Mouse (Mus musculus): ENCODE measurements at regions not wholly inside any gene's neighbourhood (a gene's known extent, or its start where the extent isn't known, plus 50 kb on each side); places are given as distances from the start of the nearest gene placed in this dataset.

DNA sequence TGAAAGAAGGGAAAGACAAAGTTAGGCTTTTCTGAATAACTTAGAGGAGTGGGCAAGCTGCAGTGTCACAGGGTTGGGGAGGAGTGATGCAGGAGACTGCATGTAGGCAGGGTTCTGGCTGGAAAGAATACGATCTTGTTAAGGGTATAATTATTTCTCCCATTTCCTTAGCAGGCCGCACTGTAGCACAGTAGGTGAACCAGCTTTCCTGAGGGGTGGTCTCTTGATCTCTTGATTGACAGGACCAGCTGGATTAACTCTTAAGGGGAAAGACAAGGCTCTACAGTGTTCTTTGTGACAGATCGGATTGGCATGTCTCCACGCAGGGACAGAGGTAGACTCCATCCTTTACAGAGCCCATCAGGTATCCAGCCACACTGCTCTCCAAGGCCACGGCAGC is 54.5 kb upstream of the Meis1 start:
- 89% methylated on average over 5 of the region's 5 CpGs for WGBS
- no peak overlapping the region for H3K4me3 ChIP-seq (replicated peaks; ENCODE audit: control insufficient read depth, low read depth, low read length)
- H3K27ac ChIP-seq (ENCODE audit: control insufficient read depth, insufficient read depth, low read depth, low read length, poor library complexity) = no peak overlapping the region
- no peaks in the 10 kb centered on the region for H3K4me1 ChIP-seq (ENCODE audit: control insufficient read depth, insufficient read depth, low read length)
- TF ChIP-seq POLR2A (IDR thresholded peaks at IDR 0.05; ENCODE audit: borderline replicate concordance, control insufficient read depth, low read depth, low read length) (no peak), CTCF (IDR thresholded peaks at IDR 0.05; ENCODE audit: control insufficient read depth, insufficient read depth, low read length) (no peak)

DNA sequence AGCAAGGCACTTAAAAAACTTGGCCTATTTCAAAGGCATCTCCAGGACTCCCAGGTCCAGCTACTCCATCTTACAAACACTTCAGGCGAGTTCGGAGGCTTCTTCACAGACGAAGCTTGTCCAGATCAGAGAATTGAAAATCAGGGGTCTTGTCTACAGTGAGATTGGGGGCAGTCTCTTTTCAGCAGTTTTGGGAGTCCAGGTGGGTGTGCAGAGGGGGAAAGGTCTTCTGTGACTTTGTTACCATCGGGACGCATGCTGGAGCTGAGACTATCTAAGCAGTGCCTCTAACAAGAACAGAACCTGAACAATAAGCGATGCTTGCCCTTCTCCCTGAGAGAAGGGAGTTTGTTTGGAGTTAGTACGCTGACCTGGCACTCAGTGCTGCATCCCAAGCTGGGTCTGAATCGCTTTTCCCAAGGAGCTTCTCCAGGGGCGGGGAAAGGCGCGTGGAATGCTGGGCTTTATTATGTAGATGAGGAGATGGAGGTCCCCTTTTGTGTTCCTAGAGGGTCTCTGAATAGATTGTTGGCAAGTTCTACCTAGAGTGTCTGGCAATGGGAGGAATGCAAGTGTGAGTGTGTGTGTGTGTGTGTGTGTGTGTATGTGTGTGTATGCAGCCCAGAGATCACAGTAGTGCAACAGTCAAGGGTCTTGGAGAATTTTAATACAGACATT is 55.2 kb upstream of the Meis1 start:
- Histone ChIP-seq H3K27ac (ENCODE audit: control insufficient read depth, insufficient read depth, low read depth, low read length, poor library complexity) (no peak overlapping the region), H3K4me1 (ENCODE audit: control insufficient read depth, insufficient read depth, low read length) (no peaks in the 10 kb centered on the region), H3K4me3 (replicated peaks; ENCODE audit: control insufficient read depth, low read depth, low read length) (no peak overlapping the region)
- WGBS = 77% methylated on average over 11 of the region's 11 CpGs
- TF ChIP-seq POLR2A (IDR thresholded peaks at IDR 0.05; ENCODE audit: borderline replicate concordance, control insufficient read depth, low read depth, low read length) (no peak), CTCF (IDR thresholded peaks at IDR 0.05; ENCODE audit: control insufficient read depth, insufficient read depth, low read length) (no peak)

DNA sequence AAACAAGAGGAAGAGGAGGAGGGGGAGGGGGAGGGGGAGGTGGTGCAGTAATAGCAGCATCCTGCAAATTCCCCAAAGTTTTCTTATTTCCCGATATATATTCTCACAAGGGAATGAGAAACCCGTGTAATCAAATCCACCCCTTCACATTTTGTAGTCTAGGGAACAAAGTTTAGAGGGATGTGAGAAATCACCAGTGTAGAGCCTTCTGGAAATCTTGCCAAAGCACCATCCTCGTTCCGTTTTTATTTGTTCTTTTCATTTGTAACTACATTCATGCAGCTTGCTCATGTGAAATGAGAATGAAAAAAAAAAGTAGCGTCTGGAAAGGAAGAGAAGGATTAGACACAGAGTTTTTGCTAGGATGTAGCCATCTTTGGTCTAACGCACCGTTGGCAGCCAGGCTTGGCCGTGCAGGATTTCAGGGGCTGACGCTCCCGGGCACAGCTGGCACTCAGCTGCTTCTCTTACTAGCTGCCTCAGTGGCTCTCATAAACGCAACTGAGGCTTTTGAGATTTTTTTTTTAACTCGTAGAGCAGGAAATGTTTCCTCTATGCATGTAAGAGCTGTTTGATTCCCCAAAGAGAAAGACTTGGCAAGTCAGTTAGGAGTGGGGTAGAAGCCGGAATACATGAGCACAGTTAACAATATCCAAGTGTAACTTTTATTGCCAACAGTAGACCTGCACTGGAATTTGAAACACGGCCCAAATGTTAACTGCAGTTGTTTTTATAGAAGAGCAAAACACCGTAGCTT is 72.5 kb upstream of the Meis1 start:
- Histone ChIP-seq H3K4me1 (ENCODE audit: control insufficient read depth, insufficient read depth, low read length) (no peaks in the 10 kb centered on the region), H3K4me3 (replicated peaks; ENCODE audit: control insufficient read depth, low read depth, low read length) (no peak overlapping the region), H3K27ac (ENCODE audit: control insufficient read depth, insufficient read depth, low read depth, low read length, poor library complexity) (no peak overlapping the region)
- 77% methylated on average over 15 of the region's 15 CpGs for WGBS
- TF ChIP-seq POLR2A (IDR thresholded peaks at IDR 0.05; ENCODE audit: borderline replicate concordance, control insufficient read depth, low read depth, low read length) (no peak), CTCF (IDR thresholded peaks at IDR 0.05; ENCODE audit: control insufficient read depth, insufficient read depth, low read length) (no peak)

DNA sequence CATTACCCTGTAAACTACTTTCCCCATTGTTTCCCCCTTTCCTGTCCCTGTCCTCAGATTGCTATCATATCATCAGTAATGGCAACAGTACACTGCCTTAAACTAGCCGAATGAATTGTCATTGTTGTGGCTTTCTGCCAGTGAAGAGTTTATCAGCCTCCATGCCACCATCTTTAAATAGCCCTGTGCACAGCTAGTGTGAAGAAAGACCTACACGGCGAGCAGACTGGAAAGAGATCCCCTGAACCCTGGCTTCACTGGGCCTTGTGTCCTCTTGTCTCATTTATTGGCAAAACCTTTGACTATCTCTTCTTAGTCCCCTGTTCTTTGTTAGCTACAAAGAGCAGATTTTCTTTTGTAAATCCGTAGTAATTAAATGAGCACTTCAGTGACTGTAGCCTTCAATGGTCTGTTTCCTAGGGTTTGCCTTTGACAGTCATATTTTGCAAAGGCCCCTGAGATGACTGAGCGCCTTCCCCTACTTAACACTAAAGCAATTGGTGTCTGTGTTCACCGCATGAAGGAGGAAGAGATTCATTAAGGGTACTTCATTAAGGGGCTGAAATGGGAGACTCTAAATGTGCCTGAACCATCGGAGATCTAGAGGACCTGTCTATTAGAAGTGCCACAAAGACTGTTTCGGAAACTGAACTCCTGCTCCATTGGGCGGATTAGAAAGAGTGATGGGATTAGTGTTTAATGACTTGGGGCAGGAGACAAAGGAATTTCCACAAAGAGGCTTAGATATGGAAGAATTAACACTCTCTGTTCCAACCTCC is 74.4 kb upstream of the Meis1 start:
- 73% methylated on average over 9 of the region's 9 CpGs for WGBS
- H3K27ac ChIP-seq (ENCODE audit: control insufficient read depth, insufficient read depth, low read depth, low read length, poor library complexity) = no peak overlapping the region
- no peaks in the 10 kb centered on the region for H3K4me1 ChIP-seq (ENCODE audit: control insufficient read depth, insufficient read depth, low read length)
- TF ChIP-seq CTCF (IDR thresholded peaks at IDR 0.05; ENCODE audit: control insufficient read depth, insufficient read depth, low read length) (no peak), POLR2A (IDR thresholded peaks at IDR 0.05; ENCODE audit: borderline replicate concordance, control insufficient read depth, low read depth, low read length) (no peak)
- H3K4me3 ChIP-seq (replicated peaks; ENCODE audit: control insufficient read depth, low read depth, low read length) = no peak overlapping the region

DNA sequence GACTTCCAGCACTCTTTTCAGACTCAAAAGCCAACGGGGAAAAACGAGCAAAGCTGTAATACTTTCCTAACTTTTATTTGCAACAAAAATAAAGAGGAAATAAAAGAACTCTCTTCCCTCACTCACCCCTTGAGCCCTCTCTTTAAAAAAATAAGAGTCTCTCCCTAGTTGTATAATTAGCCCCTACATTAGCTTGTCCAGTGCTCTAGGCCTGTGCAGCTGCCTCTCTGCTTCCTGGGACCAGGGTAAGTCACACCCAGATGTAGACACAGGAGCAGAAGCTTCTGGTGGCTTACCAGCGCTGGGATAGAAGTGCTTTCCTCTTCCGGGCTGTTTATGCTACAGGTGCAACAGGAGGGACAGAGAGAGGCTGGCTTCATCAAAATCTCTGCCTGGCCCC is 75.0 kb upstream of the Meis1 start:
- Histone ChIP-seq H3K4me3 (replicated peaks; ENCODE audit: control insufficient read depth, low read depth, low read length) (no peak overlapping the region), H3K4me1 (ENCODE audit: control insufficient read depth, insufficient read depth, low read length) (no peaks in the 10 kb centered on the region), H3K27ac (ENCODE audit: control insufficient read depth, insufficient read depth, low read depth, low read length, poor library complexity) (no peak overlapping the region)
- 79% methylated on average over 4 of the region's 4 CpGs for WGBS
- TF ChIP-seq CTCF (IDR thresholded peaks at IDR 0.05; ENCODE audit: control insufficient read depth, insufficient read depth, low read length) (no peak), POLR2A (IDR thresholded peaks at IDR 0.05; ENCODE audit: borderline replicate concordance, control insufficient read depth, low read depth, low read length) (no peak)

DNA sequence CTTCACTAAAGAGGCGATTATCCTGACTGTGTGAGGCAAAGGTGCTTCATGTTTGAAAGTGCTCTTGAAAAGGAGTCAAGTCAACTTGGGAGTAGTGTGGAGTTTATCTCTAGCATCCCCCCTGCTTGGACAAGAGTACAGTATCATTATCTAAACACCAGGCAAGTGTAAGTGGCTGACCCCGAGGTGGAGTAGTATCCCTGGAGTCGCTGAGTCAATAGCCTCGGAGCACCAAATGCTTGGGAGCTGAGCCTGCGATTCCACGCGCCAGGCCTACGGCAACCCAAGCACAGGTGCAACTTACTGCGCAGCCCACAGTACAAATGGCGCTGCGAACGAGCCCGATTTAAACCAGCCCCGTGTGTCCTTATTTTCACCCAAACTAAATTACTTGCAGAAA is 75.4 kb upstream of the Meis1 start:
- Histone ChIP-seq H3K4me1 (ENCODE audit: control insufficient read depth, insufficient read depth, low read length) (no peaks in the 10 kb centered on the region), H3K4me3 (replicated peaks; ENCODE audit: control insufficient read depth, low read depth, low read length) (no peak overlapping the region), H3K27ac (ENCODE audit: control insufficient read depth, insufficient read depth, low read depth, low read length, poor library complexity) (no peak overlapping the region)
- TF ChIP-seq POLR2A (IDR thresholded peaks at IDR 0.05; ENCODE audit: borderline replicate concordance, control insufficient read depth, low read depth, low read length) (no peak), CTCF (IDR thresholded peaks at IDR 0.05; ENCODE audit: control insufficient read depth, insufficient read depth, low read length) (no peak)
- 90% methylated on average over 14 of the region's 14 CpGs for WGBS

DNA sequence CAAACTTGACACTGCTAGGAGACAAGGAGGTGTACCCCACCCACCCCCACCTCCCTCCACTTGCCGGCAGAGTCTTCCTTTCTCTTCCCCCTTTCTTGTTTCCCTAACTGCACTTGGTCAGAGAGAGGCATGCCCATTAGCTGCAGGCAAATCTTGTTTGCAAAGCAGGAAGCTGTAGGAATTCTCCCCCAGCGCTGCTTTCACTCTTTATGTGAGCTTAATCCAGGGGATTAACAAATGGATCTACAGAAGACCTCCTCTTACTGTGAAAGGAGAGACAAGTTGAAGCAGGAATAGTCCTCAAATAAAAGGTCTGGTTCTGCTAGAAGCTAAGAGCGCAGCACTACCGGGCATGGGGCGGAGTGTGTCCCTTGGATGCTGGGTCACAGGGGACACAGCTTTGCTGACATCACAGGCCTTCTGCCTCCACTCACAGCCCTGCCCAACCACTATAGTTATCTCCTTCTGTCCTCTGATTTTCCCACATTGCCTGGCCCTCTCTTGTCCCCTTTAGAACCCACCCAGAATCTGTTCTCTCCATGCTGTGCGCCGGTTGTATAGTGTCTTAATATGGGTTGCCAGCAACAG is 84.3 kb upstream of the Meis1 start:
- Histone ChIP-seq H3K4me3 (replicated peaks; ENCODE audit: control insufficient read depth, low read depth, low read length) (no peak overlapping the region), H3K27ac (ENCODE audit: control insufficient read depth, insufficient read depth, low read depth, low read length, poor library complexity) (no peak overlapping the region), H3K4me1 (ENCODE audit: control insufficient read depth, insufficient read depth, low read length) (no peaks in the 10 kb centered on the region)
- TF ChIP-seq CTCF (IDR thresholded peaks at IDR 0.05; ENCODE audit: control insufficient read depth, insufficient read depth, low read length) (no peak), POLR2A (IDR thresholded peaks at IDR 0.05; ENCODE audit: borderline replicate concordance, control insufficient read depth, low read depth, low read length) (no peak)
- 70% methylated on average over 7 of the region's 7 CpGs for WGBS

DNA sequence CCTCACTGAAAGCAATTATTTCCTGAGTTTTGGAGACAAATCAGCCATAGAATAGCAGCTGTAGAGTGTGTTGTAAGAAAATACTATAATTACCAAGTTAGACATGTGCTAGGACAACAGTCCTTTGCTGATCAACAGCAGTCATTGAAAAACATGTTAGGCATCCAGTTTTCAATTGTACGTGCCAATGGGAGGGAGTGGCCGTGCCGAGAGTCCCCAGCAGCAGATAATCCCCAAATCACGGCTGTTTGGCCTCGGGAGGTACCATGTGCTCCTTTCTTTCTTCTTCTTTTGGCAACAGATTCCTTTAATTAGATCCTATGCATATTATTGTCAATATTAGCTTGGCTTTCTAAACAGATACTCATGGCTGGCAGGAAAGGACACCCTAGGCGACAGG is 88.4 kb upstream of the Meis1 start:
- Histone ChIP-seq H3K27ac (ENCODE audit: control insufficient read depth, insufficient read depth, low read depth, low read length, poor library complexity) (no peak overlapping the region), H3K4me3 (replicated peaks; ENCODE audit: control insufficient read depth, low read depth, low read length) (no peak overlapping the region), H3K4me1 (ENCODE audit: control insufficient read depth, insufficient read depth, low read length) (no peaks in the 10 kb centered on the region)
- TF ChIP-seq POLR2A (IDR thresholded peaks at IDR 0.05; ENCODE audit: borderline replicate concordance, control insufficient read depth, low read depth, low read length) (no peak), CTCF (IDR thresholded peaks at IDR 0.05; ENCODE audit: control insufficient read depth, insufficient read depth, low read length) (no peak)
- 83% methylated on average over 6 of the region's 6 CpGs for WGBS
